Comparison of ENCODE assay signal across 9 mouse cellular contexts in genomic region chr10:67865841-67866240, GRCm38 (mm10).
"Had no signal": no experiment of that assay in that cellular context is flagged by ENCODE, and none has a peak within 500 bp of the region (broad histone marks: within the 10 kb centered on the region; RNA-seq: fewer than 3 reads in every experiment).

No protein-coding gene starts in this region.

- H3K27me3 ChIP-seq: limb, embryonic 12.5 days; neural tube, embryonic 15.5 days had no signal

- DNase-seq: kidney, postnatal 25 days; layer of hippocampus, adult 9-11 months; layer of hippocampus, postnatal 36 days; liver; lung, adult 18-20 months; thymus, postnatal 36 days had no signal

- H3K36me3 ChIP-seq: limb, embryonic 12.5 days; midbrain, embryonic 12.5 days; neural tube, embryonic 15.5 days had no signal

- H3K4me2 ChIP-seq: limb, embryonic 12.5 days; midbrain, embryonic 12.5 days; neural tube, embryonic 15.5 days had no signal

- H3K4me3 ChIP-seq: limb, embryonic 12.5 days; midbrain, embryonic 12.5 days; neural tube, embryonic 15.5 days had no signal
